Mouse (Mus musculus): ENCODE measurements around the gene Pde10a. TPM values are rescaled to one million over a fixed set of nuclear protein-coding genes. Genes with fewer than 3 reads are reported as not detected.

The Pde10a gene
- total RNA-seq, 1 experiment = 2.6 TPM

DNA sequence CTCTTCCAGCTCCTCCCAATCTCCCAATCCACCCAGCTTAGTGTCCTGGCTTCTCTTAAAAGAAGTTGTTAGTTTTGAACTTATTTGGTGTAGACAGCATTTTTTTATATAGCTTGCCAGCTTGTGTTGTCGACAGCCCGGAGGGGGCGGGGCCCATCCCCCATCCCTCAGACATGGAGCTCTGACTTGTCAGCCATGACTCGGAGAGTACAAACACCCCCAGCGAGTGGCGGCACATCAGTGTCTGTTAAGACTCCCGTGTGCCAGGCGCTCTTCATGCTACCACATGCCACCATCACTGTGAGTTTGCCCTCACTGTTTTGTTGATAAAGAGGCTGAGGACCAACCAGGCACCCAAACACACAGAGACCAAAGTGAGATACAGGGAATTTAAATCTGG is 404.5 kb downstream of the Pde10a start:
- Histone ChIP-seq H3K27ac (ENCODE audit: insufficient read depth, low read depth, low read length, poor library complexity, severe bottlenecking) (no peak overlapping the region), H3K9ac (ENCODE audit: insufficient read depth, low read depth, low read length, poor library complexity, severe bottlenecking) (no peak overlapping the region), H3K4me1 (ENCODE audit: control insufficient read depth in 2 of 2, insufficient read depth in 2 of 2, low read length in 2 of 2, poor library complexity in 1 of 2) (peaks cover 0 to 2% of the 10 kb centered on the region in 2 experiments; a peak in 1 of 4 replicates), H3K4me3 (ENCODE audit: insufficient read depth in 1 of 2, low read depth in 1 of 2, low read length in 2 of 2, poor library complexity in 1 of 2, severe bottlenecking in 1 of 2) (no peak overlapping the region), H3K36me3 (ENCODE audit: control insufficient read depth, insufficient read depth, low read length, poor library complexity, severe bottlenecking) (no peaks in the 10 kb centered on the region), H3K9me3 (ENCODE audit: control insufficient read depth, insufficient read depth, low read depth, low read length) (no peaks in the 10 kb centered on the region)
- in situ Hi-C loops (cut with MboI; ENCODE audit: low sequenced_read_pairs in 2 of 2, unreplicated experiment in 2 of 2) = loop anchor here (10.0 to 25.0 kb wide), 2 partner anchors 315 to 317 kb away; no protein-coding TSS in a partner anchor
- no peak for DNase-seq (ENCODE audit: low read depth, low spot score)
- no peak for TF ChIP-seq HCFC1 (IDR thresholded peaks at IDR 0.05; ENCODE audit: borderline replicate concordance, insufficient read depth, low read length)
- no peak for TF ChIP-seq CHD2 (IDR thresholded peaks at IDR 0.05; ENCODE audit: low read depth, low read length)
- no peak for TF ChIP-seq MAFK (IDR thresholded peaks at IDR 0.05; ENCODE audit: insufficient read depth, low read depth, low read length)
- no peak for TF ChIP-seq ZNF384 (IDR thresholded peaks at IDR 0.05; ENCODE audit: low read depth, low read length)
- TF ChIP-seq ZC3H11A (IDR thresholded peaks at IDR 0.05; ENCODE audit: borderline replicate concordance, low read depth, low read length) = no peak

GRCm38 (mm10) chr17:8935604-8936003 is 410.4 kb downstream of the Pde10a start:
- Histone ChIP-seq H3K27ac (ENCODE audit: insufficient read depth, low read depth, low read length, poor library complexity, severe bottlenecking) (no peak overlapping the region), H3K4me1 (ENCODE audit: control insufficient read depth in 2 of 2, insufficient read depth in 2 of 2, low read length in 2 of 2, poor library complexity in 1 of 2) (no peaks in the 10 kb centered on the region), H3K9me3 (ENCODE audit: control insufficient read depth, insufficient read depth, low read depth, low read length) (no peaks in the 10 kb centered on the region), H3K4me3 (ENCODE audit: insufficient read depth in 1 of 2, low read depth in 1 of 2, low read length in 2 of 2, poor library complexity in 1 of 2, severe bottlenecking in 1 of 2) (no peak overlapping the region), H3K36me3 (ENCODE audit: control insufficient read depth, insufficient read depth, low read length, poor library complexity, severe bottlenecking) (no peaks in the 10 kb centered on the region), H3K9ac (ENCODE audit: insufficient read depth, low read depth, low read length, poor library complexity, severe bottlenecking) (no peak overlapping the region)
- in situ Hi-C loops (cut with MboI; ENCODE audit: low sequenced_read_pairs in 2 of 2, unreplicated experiment in 2 of 2) = loop anchor here in 1 of 2 experiments (25.0 kb wide), 1 partner anchor 323 kb away; no protein-coding TSS in a partner anchor
- DNase-seq (ENCODE audit: low read depth, low spot score) = no peak
- no peak for TF ChIP-seq HCFC1 (IDR thresholded peaks at IDR 0.05; ENCODE audit: borderline replicate concordance, insufficient read depth, low read length)

GRCm38 (mm10) chr17:8936603-8937002 is 411.4 kb downstream of the Pde10a start:
- no peak overlapping the region for H3K4me3 ChIP-seq (ENCODE audit: insufficient read depth in 1 of 2, low read depth in 1 of 2, low read length in 2 of 2, poor library complexity in 1 of 2, severe bottlenecking in 1 of 2)
- H3K36me3 ChIP-seq (ENCODE audit: control insufficient read depth, insufficient read depth, low read length, poor library complexity, severe bottlenecking) = no peaks in the 10 kb centered on the region
- TF ChIP-seq HCFC1 (IDR thresholded peaks at IDR 0.05; ENCODE audit: borderline replicate concordance, insufficient read depth, low read length) (no peak), ZC3H11A (IDR thresholded peaks at IDR 0.05; ENCODE audit: borderline replicate concordance, low read depth, low read length) (peak; percentile 80)
- no peak overlapping the region for H3K27ac ChIP-seq (ENCODE audit: insufficient read depth, low read depth, low read length, poor library complexity, severe bottlenecking)
- H3K9me3 ChIP-seq (ENCODE audit: control insufficient read depth, insufficient read depth, low read depth, low read length) = no peaks in the 10 kb centered on the region
- no peak overlapping the region for H3K9ac ChIP-seq (ENCODE audit: insufficient read depth, low read depth, low read length, poor library complexity, severe bottlenecking)
- DNase-seq (ENCODE audit: low read depth, low spot score) = peak; percentile 28
- no peaks in the 10 kb centered on the region for H3K4me1 ChIP-seq (ENCODE audit: control insufficient read depth in 2 of 2, insufficient read depth in 2 of 2, low read length in 2 of 2, poor library complexity in 1 of 2)
- in situ Hi-C loops (cut with MboI; ENCODE audit: low sequenced_read_pairs in 2 of 2, unreplicated experiment in 2 of 2) = loop anchor here in 1 of 2 experiments (25.0 kb wide), 1 partner anchor 324 kb away; no protein-coding TSS in a partner anchor

DNA sequence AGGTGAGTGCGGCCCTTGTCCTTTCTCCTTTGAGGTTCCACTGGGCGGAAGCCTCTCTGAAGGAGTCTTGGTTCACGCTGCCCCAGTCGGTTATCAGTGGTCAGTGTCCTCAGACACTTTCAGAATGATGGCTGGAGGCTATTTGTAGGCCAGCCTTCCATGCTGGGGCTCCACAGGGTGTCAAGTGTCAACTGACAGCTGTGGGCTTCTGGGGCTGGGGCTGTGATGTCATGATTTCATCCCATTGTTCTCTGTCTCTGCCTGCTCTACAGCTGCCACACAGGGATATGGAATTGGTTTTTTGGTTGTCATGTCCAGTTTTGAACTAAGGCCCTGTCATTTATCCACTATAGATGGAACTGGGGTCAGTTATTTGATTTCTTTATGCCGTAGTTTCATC is 426.4 kb downstream of the Pde10a start:
- TF ChIP-seq ZNF384 (IDR thresholded peaks at IDR 0.05; ENCODE audit: low read depth, low read length) (no peak), ZC3H11A (IDR thresholded peaks at IDR 0.05; ENCODE audit: borderline replicate concordance, low read depth, low read length) (no peak), HCFC1 (IDR thresholded peaks at IDR 0.05; ENCODE audit: borderline replicate concordance, insufficient read depth, low read length) (no peak), MAFK (IDR thresholded peaks at IDR 0.05; ENCODE audit: insufficient read depth, low read depth, low read length) (no peak), CHD2 (IDR thresholded peaks at IDR 0.05; ENCODE audit: low read depth, low read length) (no peak)
- in situ Hi-C loops (cut with MboI; ENCODE audit: low sequenced_read_pairs in 2 of 2, unreplicated experiment in 2 of 2) = no loop called here

DNA sequence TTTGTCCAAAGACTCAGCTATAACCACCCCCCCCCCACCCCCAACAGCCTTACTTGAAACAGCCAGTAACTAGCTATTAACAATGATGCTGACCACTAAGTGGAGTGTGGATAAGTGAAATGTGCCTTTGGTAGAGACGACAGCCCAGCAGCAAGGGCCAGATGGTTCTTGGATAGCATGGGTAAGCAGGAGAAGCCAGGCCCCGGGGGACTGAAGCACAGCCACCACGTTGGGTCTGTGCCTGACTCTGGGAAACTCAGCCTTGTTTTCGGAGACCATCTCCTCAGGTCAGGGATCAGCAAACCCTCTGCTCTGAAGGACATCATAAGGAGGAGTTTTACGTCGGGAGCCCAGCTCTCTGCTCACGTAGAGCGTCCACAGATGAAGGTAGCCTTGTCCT is 427.8 kb downstream of the Pde10a start:
- Histone ChIP-seq H3K4me1 (ENCODE audit: control insufficient read depth in 2 of 2, insufficient read depth in 2 of 2, low read length in 2 of 2, poor library complexity in 1 of 2) (no peaks in the 10 kb centered on the region), H3K36me3 (ENCODE audit: control insufficient read depth, insufficient read depth, low read length, poor library complexity, severe bottlenecking) (no peaks in the 10 kb centered on the region), H3K27ac (ENCODE audit: insufficient read depth, low read depth, low read length, poor library complexity, severe bottlenecking) (no peak overlapping the region), H3K4me3 (ENCODE audit: insufficient read depth in 1 of 2, low read depth in 1 of 2, low read length in 2 of 2, poor library complexity in 1 of 2, severe bottlenecking in 1 of 2) (no peak overlapping the region), H3K9me3 (ENCODE audit: control insufficient read depth, insufficient read depth, low read depth, low read length) (no peaks in the 10 kb centered on the region), H3K9ac (ENCODE audit: insufficient read depth, low read depth, low read length, poor library complexity, severe bottlenecking) (no peak overlapping the region)
- TF ChIP-seq ZC3H11A (IDR thresholded peaks at IDR 0.05; ENCODE audit: borderline replicate concordance, low read depth, low read length) (no peak), MAFK (IDR thresholded peaks at IDR 0.05; ENCODE audit: insufficient read depth, low read depth, low read length) (no peak), CHD2 (IDR thresholded peaks at IDR 0.05; ENCODE audit: low read depth, low read length) (no peak), HCFC1 (IDR thresholded peaks at IDR 0.05; ENCODE audit: borderline replicate concordance, insufficient read depth, low read length) (no peak), ZNF384 (IDR thresholded peaks at IDR 0.05; ENCODE audit: low read depth, low read length) (no peak)
- in situ Hi-C loops (cut with MboI; ENCODE audit: low sequenced_read_pairs in 2 of 2, unreplicated experiment in 2 of 2) = no loop called here
- no peak for DNase-seq (ENCODE audit: low read depth, low spot score)

More for the DNA sequence above, 426.4 kb downstream of the Pde10a start:
- H3K36me3 ChIP-seq (ENCODE audit: control insufficient read depth, insufficient read depth, low read length, poor library complexity, severe bottlenecking) = no peaks in the 10 kb centered on the region
- H3K4me1 ChIP-seq (ENCODE audit: control insufficient read depth in 2 of 2, insufficient read depth in 2 of 2, low read length in 2 of 2, poor library complexity in 1 of 2) = no peaks in the 10 kb centered on the region
- H3K4me3 ChIP-seq (ENCODE audit: insufficient read depth in 1 of 2, low read depth in 1 of 2, low read length in 2 of 2, poor library complexity in 1 of 2, severe bottlenecking in 1 of 2) = no peak overlapping the region
- H3K9me3 ChIP-seq (ENCODE audit: control insufficient read depth, insufficient read depth, low read depth, low read length) = no peaks in the 10 kb centered on the region
- H3K9ac ChIP-seq (ENCODE audit: insufficient read depth, low read depth, low read length, poor library complexity, severe bottlenecking) = no peak overlapping the region
- no peak overlapping the region for H3K27ac ChIP-seq (ENCODE audit: insufficient read depth, low read depth, low read length, poor library complexity, severe bottlenecking)
- no peak for DNase-seq (ENCODE audit: low read depth, low spot score)

All from ES-E14 (cell line).